Mouse (Mus musculus) layer of hippocampus, adult 2 months (tissue): ENCODE measurements around the gene Kctd13. TPM values are rescaled to one million over a fixed set of nuclear protein-coding genes. Genes with fewer than 3 reads are reported as not detected.
"Not testable (repeated sequence)": the region's sequence is repeated elsewhere in the genome, so short reads cannot be mapped to it uniquely, and the experiment has no call there.

Source experiments
- DNase-seq, 2 experiments: peaks; one replicate each; pipeline ENCODE4 v3.0.0; 2022; ENCODE audit warnings: low spot score in 2 of 2
- H3K27ac ChIP-seq: fragments of 200-600 bp; 2 replicates; pipeline ENCODE4 v1.8.1; 2022
- H3K4me3 ChIP-seq: fragments of 200-600 bp; 2 replicates; pipeline ENCODE4 v1.8.1; 2022; ENCODE audit warnings: mild to moderate bottlenecking
- CTCF ChIP-seq: fragments of 200-600 bp; conservative IDR thresholded peaks from 2 replicates; pipeline ENCODE4 v1.8.1; 2022; ENCODE audit warnings: antibody characterized with exemption, mild to moderate bottlenecking, moderate library complexity
- total RNA-seq, 2 experiments: library from RNA; stranded (reverse); gene quantifications; 2 replicates each; pipeline ENCODE4 v1.2.3; 2021

The Kctd13 gene
- total RNA-seq, 2 experiments from 2014 or later, result 164 to 166 TPM

- DNase-seq, result no peak
- no peak overlapping the region for H3K4me3 ChIP-seq
- no peak for TF ChIP-seq CTCF
- no peak overlapping the region for H3K27ac ChIP-seq
These were observed 13.8 kb upstream of the Kctd13 start for GRCm38 (mm10) chr7:126914844-126915243.

- not testable (repeated sequence) for H3K4me3 ChIP-seq, DNase-seq, H3K27ac ChIP-seq
These were observed 10.3 kb upstream of the Kctd13 start for GRCm38 (mm10) chr7:126918356-126918755.

GRCm38 (mm10) chr7:126919973-126920372, 8.7 kb upstream of the Kctd13 start:
- Histone ChIP-seq H3K27ac (no peak overlapping the region), H3K4me3 (no peak overlapping the region)
- no peak for TF ChIP-seq CTCF
- DNase-seq, result no peak

- DNase-seq, result no peak
- peak overlapping the region; percentile 66 for H3K27ac ChIP-seq
- no peak for TF ChIP-seq CTCF
- no peak overlapping the region for H3K4me3 ChIP-seq
These were observed 7.1 kb upstream of the Kctd13 start for GRCm38 (mm10) chr7:126921563-126921962.

GRCm38 (mm10) chr7:126922624-126923060, 6.0 kb upstream of the Kctd13 start, which contains the start of gene Tmem219:
Gene Tmem219, minus strand, starts transcription at chr7:126922917.
- peak within 1 kb of the TSS; percentile 66 for H3K27ac ChIP-seq
- no peak for DNase-seq
- H3K4me3 ChIP-seq, result no peak within 1 kb of the TSS
- TF ChIP-seq CTCF, result no peak

- no peak for DNase-seq
- Histone ChIP-seq H3K27ac (peak overlapping the region; percentile 73), H3K4me3 (no peak overlapping the region)
- TF ChIP-seq CTCF, result no peak
These were observed 4.7 kb upstream of the Kctd13 start for GRCm38 (mm10) chr7:126923999-126924398.

GRCm38 (mm10) chr7:126926299-126926698, 2.4 kb upstream of the Kctd13 start:
- peak overlapping the region; percentile 18; the same call in 1 of the 2 replicates for H3K27ac ChIP-seq
- no peak for DNase-seq
- TF ChIP-seq CTCF, result no peak
- H3K4me3 ChIP-seq, result no peak overlapping the region

- Histone ChIP-seq H3K4me3 (peak overlapping the region; percentile 91), H3K27ac (peak overlapping the region; percentile 89)
- TF ChIP-seq CTCF, result no peak
- peak in 1 of 2 experiments; percentile 23 for DNase-seq
These were observed 367 bp downstream of the Kctd13 start for GRCm38 (mm10) chr7:126929046-126929445.

GRCm38 (mm10) chr7:126932652-126933051, 4.0 kb downstream of the Kctd13 start:
- TF ChIP-seq CTCF, result no peak
- DNase-seq, result no peak
- Histone ChIP-seq H3K27ac (no peak overlapping the region), H3K4me3 (no peak overlapping the region)

GRCm38 (mm10) chr7:126941171-126941570, 12.5 kb downstream of the Kctd13 start:
- H3K4me3 ChIP-seq, result no peak overlapping the region
- TF ChIP-seq CTCF, result no peak
- peak in 1 of 2 experiments; percentile 18 for DNase-seq
- peak overlapping the region; percentile 91 for H3K27ac ChIP-seq

GRCm38 (mm10) chr7:126941801-126942200, 13.1 kb downstream of the Kctd13 start:
- peak overlapping the region; percentile 19; the same call in 1 of the 2 replicates for H3K4me3 ChIP-seq
- H3K27ac ChIP-seq, result peak overlapping the region; percentile 91

GRCm38 (mm10) chr7:126946530-126946929, 17.9 kb downstream of the Kctd13 start:
- Histone ChIP-seq H3K27ac (peak overlapping the region; percentile 19; the same call in 1 of the 2 replicates), H3K4me3 (no peak overlapping the region)
- DNase-seq, result peak in 1 of 2 experiments; percentile 24
- TF ChIP-seq CTCF, result peak; percentile 77

More at GRCm38 (mm10) chr7:126941801-126942200, 13.1 kb downstream of the Kctd13 start:
- DNase-seq, result peak; percentile 44 to 67
- TF ChIP-seq CTCF, result no peak

- H3K4me3 ChIP-seq, result peak overlapping the region; percentile 67
- peak overlapping the region; percentile 96 for H3K27ac ChIP-seq
- DNase-seq, result no peak
- no peak for TF ChIP-seq CTCF
These were observed 19.9 kb downstream of the Kctd13 start for GRCm38 (mm10) chr7:126948626-126949025.

- Histone ChIP-seq H3K27ac (peak within 1 kb of the TSS; percentile 96), H3K4me3 (peak within 1 kb of the TSS; percentile 67)
- TF ChIP-seq CTCF, result no peak
- peak; percentile 57 to 67 for DNase-seq
These were observed 20.7 kb downstream of the Kctd13 start, which contains the start of gene Asphd1 for GRCm38 (mm10) chr7:126949403-126949792. Gene Asphd1, minus strand, starts transcription at chr7:126949582.
